Mouse (Mus musculus) bone marrow, adult 2 months (tissue): ENCODE measurements around the gene Pip4k2c.

ENCODE experiments used
- CTCF ChIP-seq: fragments of 200-500 bp; IDR thresholded peaks from 2 replicates; pipeline ENCODE4 v1.5.1; 2011; ENCODE audit warnings: low read length, control low read depth; ENCODE audit not compliant: control insufficient read depth, insufficient read depth
- POLR2A ChIP-seq: fragments of 200-500 bp; IDR thresholded peaks from 2 replicates; pipeline ENCODE4 v1.6.1; 2011; ENCODE audit warnings: low read depth, mild to moderate bottlenecking, control low read depth, low read length, borderline replicate concordance; ENCODE audit not compliant: control insufficient read depth

DNA sequence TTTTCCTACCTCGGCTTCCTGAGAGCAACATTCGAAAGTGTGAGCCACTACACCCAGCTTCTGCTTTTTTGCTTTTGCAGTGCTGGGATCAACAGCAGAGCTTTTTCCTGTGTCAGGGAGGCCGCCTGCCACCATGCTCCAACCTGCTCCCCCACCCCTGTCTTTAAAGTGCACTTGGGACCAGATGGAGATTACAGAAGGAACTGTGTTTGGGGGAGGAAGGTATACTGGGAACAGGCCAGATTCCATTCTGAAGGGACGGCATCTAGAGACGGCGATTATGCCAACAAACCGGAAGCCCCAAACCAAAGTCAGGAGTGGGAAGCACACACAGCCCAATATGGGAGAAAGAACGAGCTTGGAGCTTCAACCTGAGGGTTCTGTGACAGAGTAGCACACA is 15.8 kb upstream of the Pip4k2c start:
- no peak for TF ChIP-seq POLR2A
- TF ChIP-seq CTCF, result no peak
